Mouse (Mus musculus) cerebellum, adult 9-10 months (tissue): ENCODE measurements at regions not wholly inside any gene's neighbourhood (a gene's known extent, or its start where the extent isn't known, plus 50 kb on each side); places are given as distances from the start of the nearest gene placed in this dataset.

Source experiments
- DNase-seq: peaks from one replicate; pipeline ENCODE4 v3.0.0; 2022

DNA sequence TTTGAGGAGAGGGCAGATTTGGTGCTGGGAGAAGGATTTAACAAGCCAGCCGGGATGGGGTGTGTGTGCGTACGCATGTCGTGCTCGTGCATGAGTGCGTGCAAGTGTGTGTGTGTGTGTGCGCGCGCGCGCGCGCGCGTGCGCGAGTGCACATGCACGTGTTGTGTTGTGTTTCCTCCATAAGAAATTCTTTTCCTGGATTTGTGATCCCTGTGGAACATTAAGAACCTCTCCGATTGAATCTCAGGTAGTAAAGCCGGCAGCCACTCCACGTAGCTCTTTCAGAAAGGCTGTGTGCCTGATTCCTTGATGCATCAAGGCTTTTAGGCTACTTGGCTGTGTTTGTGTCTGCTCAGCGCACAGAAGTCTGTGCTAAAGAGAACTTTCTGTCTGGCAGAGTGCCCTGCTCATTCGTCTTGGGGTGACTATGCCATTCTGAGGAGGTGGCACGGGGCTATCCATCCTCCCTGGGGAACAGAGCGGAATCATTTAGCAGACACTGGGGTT is 62.7 kb upstream of the Sox4 start:
- DNase-seq, result peak; percentile 63

DNA sequence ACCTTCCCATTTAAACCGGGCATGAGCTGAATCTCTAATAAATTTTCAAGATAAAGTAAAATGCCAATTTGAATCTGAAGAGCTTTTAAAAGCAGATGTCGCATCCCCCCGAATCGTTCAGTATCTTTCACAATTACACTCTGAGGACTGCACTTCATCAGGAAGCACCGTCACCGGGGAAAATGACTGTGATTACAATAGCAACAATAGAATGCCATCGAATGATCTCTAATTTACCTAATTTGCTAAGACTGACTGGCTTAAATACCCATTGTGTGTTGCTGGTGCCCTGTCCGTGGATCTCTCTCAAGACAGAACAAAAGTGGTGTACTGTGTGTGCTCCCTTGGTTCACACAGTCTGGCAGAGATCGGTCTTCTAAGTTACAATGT is 62.1 kb upstream of the Sox4 start:
- DNase-seq, result peak; percentile 25

DNA sequence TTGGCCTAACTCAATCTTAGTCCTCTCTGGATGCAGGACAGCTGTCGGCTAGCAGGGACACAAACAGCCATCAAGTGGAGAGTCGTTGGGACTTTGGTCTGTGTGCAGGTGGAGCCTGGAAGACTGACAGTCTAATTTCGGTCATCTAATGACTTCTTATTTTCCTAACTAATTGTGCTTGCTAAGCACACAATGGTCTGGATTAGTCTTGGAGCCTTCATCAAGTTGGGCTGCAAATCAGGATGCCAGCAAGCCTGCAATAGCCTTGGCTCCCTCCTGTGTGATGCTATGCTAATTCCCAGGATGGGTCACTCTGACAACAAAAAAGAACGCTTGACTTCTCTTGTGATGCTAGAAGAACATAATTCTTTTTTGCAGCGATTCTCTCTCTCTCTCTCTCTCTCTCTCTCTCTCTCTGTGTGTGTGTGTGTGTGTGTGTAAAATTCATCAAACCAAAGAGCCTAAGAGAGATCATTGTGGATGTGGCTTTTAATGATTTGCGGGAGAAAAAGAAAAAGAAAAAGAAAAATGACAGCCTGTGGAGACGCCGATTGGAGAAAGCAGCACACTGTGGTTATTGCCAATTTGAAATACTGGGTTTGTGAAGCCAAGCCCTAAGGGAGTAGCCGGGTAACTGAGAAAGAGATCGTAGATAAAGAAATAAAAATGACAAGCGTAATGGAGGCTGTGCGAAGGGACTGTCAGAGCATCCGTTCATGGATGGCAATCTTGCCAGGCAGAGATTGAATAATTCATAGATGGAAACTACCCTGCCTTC is 61.5 kb upstream of the Sox4 start:
- DNase-seq, result peak; percentile 43

DNA sequence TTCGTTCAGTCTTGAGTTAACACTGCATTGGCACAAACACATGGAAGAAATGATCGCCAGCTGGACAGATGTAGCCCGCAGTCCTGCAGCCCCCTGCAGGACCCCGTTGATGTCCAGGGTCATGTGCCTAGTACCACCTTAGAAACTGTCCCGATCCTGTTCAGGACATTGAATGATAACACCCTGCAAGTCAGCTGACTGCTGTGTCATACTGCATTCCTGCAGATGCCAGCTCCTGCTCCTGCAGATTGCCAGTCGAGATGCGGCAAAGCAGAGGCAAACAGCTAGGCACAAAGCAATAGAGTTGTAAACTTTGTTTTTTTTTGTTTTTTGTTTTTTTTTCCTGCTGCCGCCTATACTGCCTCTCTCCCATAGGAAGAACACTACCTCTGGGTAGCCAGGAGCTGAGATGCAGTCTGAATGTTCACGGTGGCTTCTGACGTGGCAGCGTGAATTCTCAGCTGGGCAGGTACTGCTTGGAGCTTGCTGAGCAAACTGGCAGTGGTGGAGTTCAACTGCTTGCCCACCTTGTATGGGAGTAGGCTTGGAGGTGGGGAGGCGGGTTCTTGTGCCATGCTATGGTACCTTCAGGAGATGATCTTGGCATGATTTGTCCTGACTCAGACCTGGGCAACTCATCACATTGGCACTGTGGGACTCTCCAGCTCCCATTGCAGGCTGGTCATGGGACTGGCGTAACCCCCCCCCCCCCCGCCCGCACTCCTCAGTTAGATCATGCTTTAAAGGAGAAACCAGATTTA is 60.7 kb upstream of the Sox4 start:
- peak; percentile 22 for DNase-seq

DNA sequence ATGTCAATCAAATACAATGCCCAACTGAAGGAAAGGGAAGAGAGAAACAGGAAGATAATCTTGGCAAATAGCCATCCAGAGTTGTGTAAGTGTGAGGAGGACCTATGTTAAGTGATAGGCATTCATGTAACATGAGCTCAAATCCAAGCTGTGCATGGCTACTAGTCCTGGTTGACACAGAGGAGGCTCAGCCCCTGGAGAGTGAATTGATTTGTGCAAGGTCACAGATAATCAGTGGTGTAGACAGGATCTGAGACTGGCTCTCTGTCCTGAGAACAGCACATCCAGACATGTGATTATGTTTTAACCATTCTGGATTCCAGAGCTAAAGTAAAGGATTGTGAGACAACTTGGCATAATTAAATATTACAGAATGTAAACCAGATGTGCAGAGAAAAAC is 53.0 kb upstream of the Sox4 start:
- no peak for DNase-seq
